Mouse (Mus musculus): Measurements from ENCODE around the gene Suz12.

Gene Suz12

DNA sequence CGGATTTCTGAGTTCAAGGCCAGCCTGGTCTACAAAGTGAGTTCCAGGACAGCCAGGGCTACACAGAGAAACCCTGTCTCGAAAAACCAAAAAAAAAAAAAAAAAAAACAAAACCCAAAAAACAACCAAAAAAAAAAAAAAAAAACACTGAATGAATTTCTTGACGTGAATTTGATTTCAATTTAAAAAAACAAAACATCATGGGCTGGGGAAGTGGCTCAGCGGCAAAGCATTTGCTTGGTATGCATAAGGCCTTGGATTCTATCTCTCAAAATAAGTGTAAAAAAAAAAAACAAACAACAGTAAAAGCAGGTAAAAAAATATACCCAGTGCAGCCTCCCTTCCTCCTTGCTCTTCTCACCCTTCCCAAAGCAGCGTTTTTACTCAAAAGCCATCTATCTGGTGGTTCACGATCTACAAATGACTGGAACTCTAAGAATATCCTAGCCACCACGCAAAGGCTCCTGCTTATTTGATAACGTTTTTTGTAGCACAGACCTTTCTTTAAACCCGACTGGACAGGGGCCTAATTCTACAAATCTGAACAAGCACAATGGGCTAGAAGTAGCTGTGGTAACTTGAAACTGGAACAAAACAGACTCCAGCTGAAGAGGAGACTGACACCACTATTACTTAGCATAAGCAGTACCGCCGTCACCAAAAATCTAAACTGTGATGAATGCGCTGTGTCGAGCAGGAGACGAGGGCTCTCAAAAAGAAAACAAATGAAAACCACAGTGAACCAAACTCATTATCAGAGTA, 85.1 kb downstream of the Suz12 start:
- no peak for DNase-seq (ENCODE audit: low spot score)

DNA sequence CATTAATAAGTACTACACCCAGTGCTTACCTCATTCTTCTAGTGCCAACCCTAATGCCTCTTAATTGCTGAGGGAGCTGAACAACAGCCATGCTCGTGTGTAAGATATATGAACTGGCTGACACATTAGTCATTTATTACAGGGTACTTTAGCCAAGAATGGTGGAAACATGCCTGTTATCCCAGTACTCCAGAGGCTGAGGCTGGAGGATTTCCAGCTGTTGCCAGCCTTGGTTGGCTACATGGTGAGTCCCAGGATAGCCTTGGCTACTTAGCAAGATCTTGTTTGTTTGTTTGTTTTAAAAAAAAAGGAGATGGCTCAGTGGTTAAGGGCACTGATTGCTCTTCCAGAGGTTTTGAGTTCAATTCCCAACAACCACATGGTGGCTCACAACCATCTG, 85.9 kb downstream of the Suz12 start:
- no peak for DNase-seq (ENCODE audit: low spot score)

DNA sequence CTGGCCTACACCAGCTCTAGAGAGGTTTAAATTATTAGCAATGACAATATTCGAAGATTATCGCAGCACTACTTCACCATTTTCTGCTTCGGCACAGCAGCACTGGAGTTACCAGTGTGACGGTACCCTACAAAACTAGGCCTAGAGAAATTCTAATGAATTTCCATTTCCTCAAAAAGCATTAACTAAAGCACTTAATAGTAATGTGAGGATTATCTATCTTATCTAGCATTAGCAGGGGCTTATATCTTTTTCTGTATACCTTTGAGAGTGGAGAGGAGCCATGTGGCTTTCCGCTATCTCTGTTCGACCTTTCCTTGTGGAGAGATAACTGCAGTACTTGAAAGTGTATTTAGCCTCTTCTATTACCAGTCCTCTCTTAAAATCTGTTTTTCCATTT, 86.8 kb downstream of the Suz12 start:
- no peak for DNase-seq (ENCODE audit: low spot score)

- no peak for DNase-seq (ENCODE audit: low spot score)
Measured at GRCm38 (mm10) chr11:80080381-80080825, 87.5 kb downstream of the Suz12 start.

GRCm38 (mm10) chr11:80080826-80081728, 88.2 kb downstream of the Suz12 start, which contains the start of gene Crlf3:
Gene Crlf3 (minus strand): TSS chr11:80080991.
- DNase-seq (ENCODE audit: low spot score): peak; percentile 93

DNA sequence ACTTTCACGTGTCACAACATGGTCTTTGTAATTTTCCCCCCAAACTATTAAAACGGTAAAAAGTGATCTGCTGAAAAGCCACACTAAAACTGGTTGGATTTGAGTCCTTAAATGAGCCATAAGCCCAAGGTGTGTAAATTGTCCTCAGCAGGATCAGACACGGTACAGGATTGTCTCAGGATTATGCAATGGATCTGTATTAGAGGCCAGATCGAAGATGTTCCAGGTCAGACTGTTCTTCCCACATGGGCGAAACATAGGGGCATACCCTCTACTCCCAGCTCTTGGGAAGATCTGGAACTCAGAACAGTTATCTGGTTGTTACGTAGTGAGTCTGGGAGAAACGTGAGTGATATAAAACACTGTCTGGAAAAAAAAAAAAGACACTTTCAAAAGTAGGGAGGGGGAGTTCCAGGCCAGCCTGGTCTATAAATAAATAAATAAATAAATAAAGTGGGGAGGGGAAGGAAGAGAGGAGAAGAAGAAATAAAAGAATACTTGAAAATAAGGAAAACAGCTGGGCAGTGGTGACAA, 88.9 kb downstream of the Suz12 start:
- no peak for DNase-seq (ENCODE audit: low spot score)

Measured in testis, postnatal 14 days (tissue).